Mouse (Mus musculus) cortical plate, adult 2 months (tissue): ENCODE measurements around the gene Mmp25. TPM values are rescaled to one million over a fixed set of nuclear protein-coding genes. Genes with fewer than 3 reads are reported as not detected.
A peak's percentile ranks its signal among the peaks of the same experiment; 100 is the strongest.

Source experiments
- H3K27ac ChIP-seq: fragments of 200-500 bp; 2 replicates; pipeline ENCODE4 v1.5.1; 2012; ENCODE audit warnings: low read length, control low read depth, inconsistent platforms; ENCODE audit not compliant: insufficient read depth
- H3K4me1 ChIP-seq: fragments of 200-500 bp; 2 replicates; pipeline ENCODE4 v1.6.1; 2011; ENCODE audit warnings: low read length; ENCODE audit not compliant: control insufficient read depth, insufficient read depth
- H3K4me3 ChIP-seq: fragments of 200-500 bp; 2 replicates; pipeline ENCODE4 v1.5.1; 2011; ENCODE audit warnings: mild to moderate bottlenecking, low read length, control low read depth; ENCODE audit not compliant: insufficient read depth
- CTCF ChIP-seq: fragments of 200-500 bp; IDR thresholded peaks from 2 replicates; pipeline ENCODE4 v1.5.1; 2011; ENCODE audit warnings: mild to moderate bottlenecking, control low read depth, low read length; ENCODE audit not compliant: insufficient read depth; ENCODE audit errors: extremely low read depth
- POLR2A ChIP-seq: fragments of 200-500 bp; IDR thresholded peaks from 2 replicates; pipeline ENCODE4 v1.6.1; 2011; ENCODE audit warnings: mild to moderate bottlenecking, low read length, control low read depth; ENCODE audit not compliant: insufficient read depth; ENCODE audit errors: extremely low read depth
- polyA plus RNA-seq: library from polyadenylated mRNA; depleted of rRNA; stranded (reverse); fragments of >200 nt; gene quantifications from 2 replicates; pipeline ENCODE4 v1.2.3, GENCODE M21; 2012

Gene Mmp25
- polyA plus RNA-seq, 1 experiment = 0.23 TPM

DNA sequence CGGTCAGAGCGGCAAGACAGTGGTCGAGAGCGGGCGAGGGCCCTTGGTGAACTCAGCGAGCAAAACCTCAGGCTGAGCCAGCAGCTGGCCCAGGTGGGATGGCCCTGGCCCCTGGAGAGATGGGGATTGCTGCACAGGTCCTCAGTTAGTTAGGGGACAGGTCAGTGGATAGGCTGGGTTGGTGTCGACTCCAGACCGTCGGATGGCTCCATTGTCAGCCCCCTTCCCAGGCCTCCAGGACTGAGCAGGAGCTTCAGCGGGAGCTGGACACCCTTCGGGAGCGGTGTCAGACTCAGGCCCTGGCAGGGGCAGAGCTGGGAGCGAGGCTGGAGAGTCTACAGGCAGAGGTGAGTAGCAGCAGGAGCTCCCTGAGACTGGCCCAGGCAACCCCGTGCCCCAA, 20.4 kb upstream of the Mmp25 start:
- no peak for TF ChIP-seq POLR2A
- TF ChIP-seq CTCF = no peak
- Histone ChIP-seq H3K4me1 (no peaks in the 10 kb centered on the region), H3K27ac (no peak overlapping the region), H3K4me3 (no peak overlapping the region)

DNA sequence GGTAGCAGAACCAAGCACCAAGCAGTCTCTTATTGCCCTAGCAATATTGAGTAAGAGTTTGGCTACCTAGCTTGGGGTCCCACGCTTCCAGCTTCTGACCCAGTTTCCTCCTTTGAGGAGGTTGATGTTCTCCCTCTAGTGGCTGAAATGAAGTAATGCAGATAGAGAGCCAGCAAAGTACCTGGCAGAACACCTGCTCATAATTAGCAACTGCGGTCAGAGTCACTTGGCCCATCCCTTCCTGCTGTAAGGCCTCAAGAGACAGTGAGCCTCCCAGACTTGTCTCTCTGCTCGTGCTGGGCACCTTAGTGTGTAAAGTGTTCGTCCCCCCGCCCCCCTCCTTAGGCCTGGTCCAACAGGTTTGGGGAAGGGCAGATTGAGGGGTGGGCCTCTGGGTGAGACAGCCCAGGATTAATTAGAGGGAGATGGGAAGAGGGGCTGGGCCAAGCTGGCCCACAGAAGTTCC, 19.5 kb upstream of the Mmp25 start:
- Histone ChIP-seq H3K4me3 (no peak overlapping the region), H3K27ac (no peak overlapping the region), H3K4me1 (no peaks in the 10 kb centered on the region)
- TF ChIP-seq POLR2A = no peak
- TF ChIP-seq CTCF = peak; percentile 67

DNA sequence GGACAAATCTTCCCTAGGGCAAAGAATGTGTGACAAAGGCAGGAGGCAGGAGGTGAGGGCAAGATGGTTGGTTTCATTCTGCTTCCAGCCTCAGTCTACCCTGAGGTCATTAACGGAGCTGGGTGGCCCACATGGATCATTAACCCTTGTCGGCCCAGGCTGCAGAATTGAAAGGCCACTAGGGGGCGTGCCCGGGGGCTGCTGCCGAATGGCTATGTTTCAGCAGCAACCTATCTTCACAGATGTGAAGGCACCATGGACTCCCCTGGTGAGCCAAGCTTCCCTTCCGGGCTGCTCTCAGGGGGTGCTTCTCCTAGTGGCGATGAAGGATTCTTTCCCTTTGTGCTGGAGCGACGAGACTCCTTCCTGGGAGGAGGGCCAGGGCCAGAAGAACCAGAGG, 16.4 kb upstream of the Mmp25 start:
- Histone ChIP-seq H3K4me3 (no peak overlapping the region), H3K4me1 (no peaks in the 10 kb centered on the region), H3K27ac (no peak overlapping the region)
- TF ChIP-seq POLR2A (no peak), CTCF (0 out of 2 replicates have a peak, but pooled peaks have one; percentile 17)

DNA sequence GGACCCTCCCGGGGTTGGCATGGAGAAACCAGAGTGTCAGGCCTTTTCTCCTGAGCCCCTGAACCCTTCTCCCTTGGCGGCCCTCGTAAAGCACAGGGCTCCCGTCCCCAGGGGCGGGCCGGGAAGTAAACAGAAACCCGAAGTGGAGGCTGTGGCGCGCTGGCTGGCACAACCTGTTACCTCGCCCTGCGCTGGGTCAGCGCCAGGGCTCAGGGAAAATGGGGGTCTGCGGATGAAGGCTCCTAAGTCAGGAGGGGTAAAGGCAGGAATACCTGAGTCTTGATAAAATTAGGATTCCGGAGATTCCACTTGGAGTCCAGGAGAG, 15.8 kb upstream of the Mmp25 start:
- Histone ChIP-seq H3K4me3 (no peak overlapping the region), H3K4me1 (no peaks in the 10 kb centered on the region), H3K27ac (no peak overlapping the region)
- no peak for TF ChIP-seq POLR2A
- no peak for TF ChIP-seq CTCF

DNA sequence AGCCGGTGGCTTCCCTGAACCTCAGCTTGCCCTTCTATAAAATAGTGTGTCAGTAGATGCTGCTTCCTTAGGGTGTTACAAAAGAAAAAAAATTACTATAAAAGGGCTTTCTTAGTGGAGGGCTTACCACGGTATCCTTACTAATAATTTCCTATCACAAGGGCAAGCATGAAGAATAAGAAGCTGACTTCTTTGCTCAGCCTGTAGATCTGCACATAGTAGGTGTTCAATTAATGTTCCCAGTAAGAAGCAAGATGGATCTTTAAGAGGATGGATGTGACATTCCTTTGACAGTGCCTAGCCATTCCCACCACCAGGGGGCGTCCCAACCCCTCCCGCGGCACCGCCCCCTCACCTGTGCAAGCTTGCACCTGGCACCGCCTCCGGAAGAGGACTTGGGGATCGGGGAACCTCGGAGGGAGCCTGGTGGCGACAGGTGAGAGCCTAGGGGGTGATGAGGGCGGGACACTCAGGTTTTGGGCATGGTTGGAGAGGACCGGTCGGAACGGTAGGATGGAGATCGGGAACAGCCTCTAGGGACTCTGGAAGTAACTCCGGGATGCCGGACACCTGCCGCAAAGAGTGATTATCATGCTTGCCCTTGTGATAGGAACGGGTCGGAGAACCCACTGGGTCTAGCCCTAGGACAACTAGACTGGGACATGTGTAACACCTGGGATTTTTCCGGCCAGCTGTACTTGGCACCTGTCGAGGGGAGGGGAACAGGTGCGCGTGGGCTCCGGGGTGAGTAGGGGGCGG, 15.2 kb upstream of the Mmp25 start, which contains the start of gene Bicdl2:
Bicdl2 (plus strand) TSS at position 390 of the 759 bp plus-strand sequence.
- Histone ChIP-seq H3K4me3 (no peak within 1 kb of the TSS), H3K4me1 (no peaks in the 10 kb centered on the region), H3K27ac (no peak within 1 kb of the TSS)
- TF ChIP-seq POLR2A (no peak), CTCF (0 out of 2 replicates have a peak, but pooled peaks have one; percentile 21)

DNA sequence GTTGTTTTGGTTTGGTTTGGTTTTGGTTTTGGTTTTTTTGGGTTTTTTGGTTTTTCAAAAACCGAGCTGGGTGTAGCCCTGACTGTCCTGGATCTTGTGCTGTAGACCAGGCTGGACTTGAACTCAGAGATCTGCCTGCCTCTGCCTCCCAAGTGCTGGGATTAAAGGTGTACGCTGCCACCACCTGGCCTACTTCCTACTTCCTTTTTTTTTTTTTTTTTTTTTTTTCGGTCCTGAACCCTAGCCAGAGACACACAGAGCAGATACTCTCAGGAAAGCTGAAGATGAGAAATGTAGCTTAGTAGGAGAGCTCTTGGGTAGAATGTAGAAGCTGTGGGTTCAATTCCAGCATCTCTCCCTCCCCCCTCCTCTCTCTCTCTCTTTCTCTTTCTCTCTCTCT, 13.4 kb upstream of the Mmp25 start:
- Histone ChIP-seq H3K27ac (no peak overlapping the region), H3K4me3 (no peak overlapping the region), H3K4me1 (no peaks in the 10 kb centered on the region)
- TF ChIP-seq CTCF = no peak
- TF ChIP-seq POLR2A = no peak

DNA sequence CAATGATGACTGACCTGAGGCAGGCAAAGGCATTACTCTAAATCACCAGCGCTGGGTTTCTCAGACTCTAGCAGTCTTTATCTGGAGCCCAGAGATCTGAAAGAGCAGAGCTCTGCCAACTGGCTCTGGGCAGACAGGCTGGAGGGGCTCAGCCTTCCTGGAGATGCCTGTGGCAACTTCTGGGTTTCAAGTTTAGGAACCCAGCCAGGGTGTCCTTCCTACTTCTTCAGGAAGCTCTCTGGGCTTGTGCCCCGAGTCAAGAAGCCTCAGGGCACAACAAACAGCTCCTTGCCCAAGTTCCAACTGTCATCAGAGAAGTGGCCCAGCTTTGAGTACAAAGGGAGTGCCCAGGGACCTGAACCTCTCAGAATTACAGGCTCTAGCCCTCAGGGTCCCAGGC, 9.3 kb upstream of the Mmp25 start:
- TF ChIP-seq CTCF (no peak), POLR2A (no peak)
- Histone ChIP-seq H3K4me1 (no peaks in the 10 kb centered on the region), H3K27ac (no peak overlapping the region), H3K4me3 (no peak overlapping the region)

DNA sequence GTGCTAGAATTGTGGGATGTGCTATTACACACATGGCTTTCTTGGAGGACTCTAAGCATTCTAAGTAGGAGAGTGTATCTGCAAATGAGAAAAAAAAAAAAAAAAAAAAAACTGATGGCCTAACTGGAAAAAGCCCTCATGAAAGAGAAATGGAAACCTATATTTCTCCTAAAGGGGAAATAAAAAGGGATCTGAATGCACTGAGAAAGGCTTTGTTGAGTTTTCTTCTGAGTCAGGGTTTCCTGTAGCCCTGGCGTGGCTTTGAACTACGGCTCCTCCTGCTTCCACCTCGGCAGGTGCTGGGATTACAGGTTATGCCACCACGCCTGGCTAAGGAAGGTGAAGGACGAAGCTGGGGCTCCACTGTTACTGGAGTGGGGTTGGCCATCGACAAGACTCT, 8.9 kb upstream of the Mmp25 start:
- H3K27ac ChIP-seq = no peak overlapping the region
- TF ChIP-seq CTCF (no peak), POLR2A (no peak)
- no peaks in the 10 kb centered on the region for H3K4me1 ChIP-seq
- no peak overlapping the region for H3K4me3 ChIP-seq

DNA sequence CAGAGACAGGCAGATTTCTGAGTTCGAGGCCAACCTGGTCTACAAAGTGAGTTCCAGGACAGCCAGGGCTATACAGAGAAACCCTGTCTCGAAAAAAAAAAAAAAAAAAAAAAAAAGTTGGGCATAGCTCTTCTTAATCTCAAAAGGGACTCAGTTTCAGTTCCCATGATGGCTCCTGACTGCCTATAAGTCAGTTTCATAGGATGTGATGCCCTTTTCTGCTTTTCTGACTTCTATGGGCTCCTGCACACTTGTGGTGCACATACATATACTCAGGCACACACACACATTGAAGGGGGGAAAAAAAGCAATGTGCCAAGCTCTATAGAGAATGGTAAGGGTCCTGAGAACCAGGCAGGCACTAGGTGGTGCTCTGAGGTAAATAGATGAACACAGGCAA, 8.2 kb upstream of the Mmp25 start:
- H3K4me1 ChIP-seq = no peaks in the 10 kb centered on the region
- TF ChIP-seq POLR2A (no peak), CTCF (no peak)
- H3K27ac ChIP-seq = no peak overlapping the region
- H3K4me3 ChIP-seq = no peak overlapping the region

DNA sequence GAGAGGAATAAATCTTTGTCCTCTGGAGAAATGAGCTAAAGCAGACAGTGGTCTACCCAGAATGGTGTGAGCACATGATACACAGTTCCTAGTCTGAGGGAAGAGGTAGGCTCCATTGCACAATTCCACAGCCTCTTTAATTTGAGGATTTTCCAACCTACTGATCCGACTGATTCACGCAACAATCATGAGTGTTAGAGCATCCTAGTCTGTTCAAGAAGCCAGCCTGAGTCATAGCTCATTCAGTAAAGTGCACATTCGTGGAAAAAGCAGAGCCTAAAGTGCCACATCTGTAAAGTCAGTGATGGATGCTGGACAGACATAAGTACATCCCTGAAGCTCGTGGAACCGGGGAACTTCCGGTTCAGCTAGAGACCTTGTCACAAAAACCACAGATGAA, 6.3 kb upstream of the Mmp25 start:
- Histone ChIP-seq H3K4me1 (no peaks in the 10 kb centered on the region), H3K4me3 (no peak overlapping the region), H3K27ac (no peak overlapping the region)
- TF ChIP-seq CTCF = no peak
- no peak for TF ChIP-seq POLR2A

DNA sequence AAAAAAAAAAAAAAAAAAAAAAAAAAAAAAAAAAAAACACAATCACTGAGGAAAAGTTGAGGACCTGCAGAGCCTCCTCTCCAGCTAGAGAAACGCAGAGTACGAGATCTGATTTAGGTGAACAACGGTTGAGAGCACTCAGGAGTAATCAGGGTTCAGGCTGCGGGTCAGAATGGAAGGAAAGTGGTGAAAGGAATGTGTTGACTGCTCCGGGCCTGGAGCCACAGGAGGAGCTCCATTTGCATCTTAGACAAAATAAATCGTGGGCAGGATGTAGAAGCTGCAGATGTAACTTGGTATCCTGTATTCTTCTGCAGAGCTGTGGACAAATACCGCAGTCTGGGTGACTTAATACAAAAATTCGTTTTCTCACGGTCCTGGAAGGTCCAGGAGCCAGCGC, 817 bp upstream of the Mmp25 start:
- no peaks in the 10 kb centered on the region for H3K4me1 ChIP-seq
- no peak for TF ChIP-seq POLR2A
- no peak for TF ChIP-seq CTCF
- no peak overlapping the region for H3K4me3 ChIP-seq
- H3K27ac ChIP-seq = no peak overlapping the region
